Mouse (Mus musculus) ES-Bruce4 (cell line): ENCODE results near the gene Olfr195.

ENCODE experiments used
- CTCF ChIP-seq: IDR thresholded peaks from one replicate; pipeline ENCODE4 v1.8.1; 2011; ENCODE audit warnings: low read depth, low read length
- EP300 ChIP-seq: IDR thresholded peaks from 2 replicates; pipeline ENCODE4 v1.6.1; 2011; ENCODE audit warnings: low read depth, low read length; ENCODE audit not compliant: insufficient read depth
- POLR2A ChIP-seq: IDR thresholded peaks from one replicate; pipeline ENCODE4 v1.8.1; 2011; ENCODE audit warnings: low read length; ENCODE audit not compliant: insufficient read depth

GRCm38 (mm10) chr16:59151996-59152395 is 5.2 kb downstream of the Olfr195 start:
- no peak for TF ChIP-seq CTCF
- TF ChIP-seq EP300: no peak
- TF ChIP-seq POLR2A: no peak
